Mouse (Mus musculus): Measurements from ENCODE around the gene Dlgap1.

The Dlgap1 gene

DNA sequence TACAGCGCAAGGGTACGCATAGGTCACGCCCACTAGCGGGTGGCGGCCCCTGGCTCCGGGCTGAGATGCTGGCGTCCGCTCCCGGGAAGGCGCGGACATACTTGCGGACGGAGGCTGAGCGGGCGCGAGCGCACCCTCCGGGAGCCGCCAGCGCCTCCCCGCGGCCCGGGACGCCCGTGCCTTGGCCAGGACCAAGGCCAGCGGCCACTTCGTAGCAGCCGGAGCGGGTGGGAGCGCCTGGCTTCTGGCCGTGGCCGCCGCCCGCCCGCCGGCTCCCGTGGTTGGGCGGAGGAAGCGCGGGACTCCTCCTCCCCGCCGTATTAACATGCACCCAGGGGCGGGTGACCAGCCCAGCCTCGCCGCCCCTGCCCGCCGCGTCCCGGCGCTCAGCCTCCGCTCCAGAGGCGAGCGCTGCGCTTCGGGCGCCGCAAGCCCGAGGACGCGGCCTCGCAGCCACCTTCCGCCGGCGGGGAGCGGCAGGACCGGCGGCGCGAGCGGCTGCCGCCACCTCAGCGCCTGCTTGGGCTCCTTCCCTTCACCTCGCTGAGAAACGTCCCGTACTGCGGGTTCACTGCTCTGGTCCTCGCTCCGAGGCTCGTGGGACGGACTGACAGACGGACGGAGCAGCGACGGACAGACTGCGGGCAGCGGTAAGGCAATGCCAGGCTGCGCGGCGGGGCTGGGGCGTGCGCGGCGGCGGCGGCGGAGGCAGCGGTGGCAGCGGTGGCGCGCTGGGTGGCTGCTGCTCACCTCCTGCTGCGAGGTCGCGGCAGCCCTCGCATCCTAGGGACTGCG, at the start of gene Dlgap1:
TSS of gene Dlgap1 (plus strand) at position 53 of the 795 bp plus-strand sequence.
- peak; percentile 72 to 77 for DNase-seq (ENCODE audit: low spot score in 2 of 2)

DNA sequence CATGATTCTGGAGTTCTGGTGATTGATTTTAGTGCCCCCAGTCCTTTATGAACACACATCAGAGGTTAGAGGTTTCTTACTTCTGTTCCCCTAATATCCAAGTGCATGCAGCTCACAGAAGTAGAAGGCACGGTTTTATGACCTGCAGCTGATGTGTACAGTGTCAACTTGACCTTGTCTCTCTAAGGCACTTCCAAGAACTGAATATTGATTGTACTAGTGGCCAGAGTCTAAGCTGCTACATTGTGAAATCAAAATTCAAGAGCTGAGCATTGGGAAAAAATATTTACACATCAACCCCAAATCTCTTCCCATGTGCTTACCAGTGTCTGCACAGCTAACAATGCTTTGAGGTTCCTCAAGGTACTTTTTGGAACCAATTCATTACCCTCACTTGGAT, 13.9 kb upstream of the Dlgap1 start:
- DNase-seq (ENCODE audit: low spot score in 2 of 2) = no peak

DNA sequence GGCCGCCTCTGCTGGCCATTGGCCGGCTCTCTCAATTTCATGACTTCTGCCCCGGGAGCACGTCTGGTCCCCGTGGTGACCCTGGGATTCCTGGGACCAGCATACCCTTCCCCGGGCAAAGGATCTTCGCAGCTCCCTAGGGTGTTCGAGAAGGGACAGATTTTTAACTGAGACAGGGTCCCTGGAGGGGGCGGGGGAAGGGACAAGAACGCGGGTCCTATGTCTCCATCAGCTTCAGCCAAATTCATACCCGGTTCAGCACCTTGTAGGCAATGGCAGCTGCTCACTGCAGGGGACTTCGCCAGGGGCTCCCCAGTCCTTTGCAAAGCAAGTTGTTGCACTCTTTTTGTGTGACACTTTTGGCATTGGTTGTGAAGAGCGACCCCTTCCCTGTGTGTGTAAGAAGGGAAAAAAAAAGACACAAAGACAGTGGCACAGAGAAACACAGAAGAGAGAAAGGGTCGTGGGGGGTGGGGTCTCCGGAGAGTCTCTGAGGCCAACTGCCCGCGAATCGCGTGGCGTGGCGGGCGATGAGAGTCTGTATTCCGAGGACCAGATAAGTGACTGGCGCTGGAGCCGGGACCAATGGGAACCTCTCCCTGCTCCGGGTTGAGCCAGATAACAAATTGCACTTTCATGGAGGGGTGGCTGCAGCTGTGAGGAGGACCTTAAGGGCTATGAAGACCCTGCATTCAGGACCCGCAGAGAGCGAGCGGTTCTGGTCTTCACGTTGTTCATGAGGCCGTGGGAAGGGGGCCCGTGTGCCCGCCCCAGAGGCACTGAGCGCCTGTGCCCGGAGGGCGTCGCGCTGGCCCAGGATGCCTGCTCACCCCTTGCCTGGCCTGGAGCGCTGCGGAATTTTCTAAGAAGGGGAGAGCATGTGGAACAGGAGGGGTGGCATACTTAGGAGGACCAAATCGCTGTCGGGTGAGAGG, 1.2 kb downstream of the Dlgap1 start:
- peak; percentile 44 for DNase-seq (ENCODE audit: low spot score in 2 of 2)

DNA sequence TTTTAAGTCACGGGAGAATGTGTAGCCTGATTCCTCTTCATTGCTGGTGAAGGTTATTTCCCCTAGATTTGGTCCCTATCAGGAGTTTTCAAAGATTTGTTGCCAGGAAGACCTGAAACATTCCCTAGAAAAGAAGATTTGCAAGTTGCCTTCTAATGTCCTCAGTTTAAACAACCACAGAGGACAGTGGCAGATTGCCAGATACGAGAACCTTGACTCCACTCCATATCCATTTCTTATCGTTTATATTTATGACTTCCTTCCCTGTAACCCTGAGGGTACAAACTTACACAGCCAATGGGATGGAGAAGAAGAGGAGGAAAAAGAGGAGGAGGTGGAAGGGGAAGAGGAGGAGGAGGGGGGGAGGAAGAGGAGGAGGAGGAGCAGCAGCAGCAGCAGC, 4.2 kb downstream of the Dlgap1 start:
- no peak for DNase-seq (ENCODE audit: low spot score in 2 of 2)

DNA sequence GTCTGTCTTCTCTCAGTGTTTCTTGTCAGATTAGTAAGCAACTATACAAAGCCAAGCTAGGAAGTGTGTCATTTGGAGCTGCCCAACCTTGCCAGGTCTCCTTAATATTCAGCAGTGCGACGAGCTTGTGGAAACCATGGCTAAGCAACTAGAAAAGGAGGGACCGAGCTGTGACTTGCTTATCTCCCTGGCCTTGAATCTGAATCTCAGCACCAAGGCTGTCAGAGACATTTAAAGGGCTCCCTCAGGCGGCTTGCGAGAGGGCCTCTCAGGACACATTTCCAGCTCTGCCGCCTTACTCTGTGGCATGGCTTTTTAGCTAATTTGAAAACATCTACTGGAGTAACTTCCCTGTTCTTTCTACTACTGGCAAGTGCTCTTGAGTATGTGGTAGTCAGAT, 5.1 kb downstream of the Dlgap1 start:
- peak; percentile 10 to 16 for DNase-seq (ENCODE audit: low spot score in 2 of 2)

DNA sequence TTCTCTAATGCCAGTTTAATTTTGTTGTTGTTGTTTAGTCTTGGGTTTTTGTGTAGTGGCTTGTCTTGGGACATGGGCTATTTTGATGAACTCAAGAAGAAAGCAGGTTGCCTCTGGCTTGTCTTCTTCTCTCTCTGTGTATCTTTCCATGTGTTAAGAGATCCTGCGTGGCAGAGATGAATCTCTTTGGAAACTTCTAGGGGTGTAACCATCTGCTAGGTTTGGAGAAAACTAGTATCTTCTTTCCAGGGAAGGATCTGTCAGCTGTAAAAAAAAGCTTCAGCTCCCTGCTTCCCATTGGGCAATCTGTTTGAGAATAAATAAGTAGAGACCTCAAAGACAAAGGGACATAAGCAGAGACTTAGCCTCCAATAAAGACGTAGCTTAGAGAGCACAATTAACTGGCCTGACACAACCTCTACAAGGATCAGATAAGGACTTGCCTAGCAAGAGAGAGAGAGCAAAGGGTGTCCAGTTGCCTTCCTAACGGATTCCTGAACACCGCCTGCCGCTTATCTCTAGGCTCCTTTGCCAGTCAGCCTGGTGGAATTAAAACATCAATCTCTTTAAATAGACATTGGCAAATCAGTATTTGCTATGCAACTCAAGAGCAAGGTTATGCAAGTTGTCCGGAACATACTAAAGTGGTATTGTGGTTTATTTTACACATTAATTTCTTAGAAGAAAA, 13.5 kb downstream of the Dlgap1 start:
- DNase-seq (ENCODE audit: low spot score in 2 of 2) = no peak

DNA sequence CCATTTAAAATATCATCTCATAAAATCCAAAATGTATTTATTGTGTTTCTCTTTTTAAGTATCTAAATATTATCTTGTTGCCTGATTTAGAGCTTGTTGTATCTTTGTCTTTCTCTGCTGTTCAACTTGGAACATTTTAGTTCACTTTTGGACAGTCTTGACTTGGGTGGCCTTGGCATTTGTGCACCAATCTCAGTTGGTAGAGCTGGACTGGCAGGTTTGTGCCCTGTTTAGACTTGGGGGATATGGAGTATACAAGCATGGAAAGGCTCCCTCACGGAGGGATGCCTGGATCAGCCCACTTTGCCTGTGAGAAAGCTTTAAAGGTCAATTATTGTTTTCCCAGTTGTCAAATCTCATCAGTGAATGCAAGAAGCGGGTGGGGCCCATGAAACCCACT, 27.5 kb downstream of the Dlgap1 start:
- DNase-seq (ENCODE audit: low spot score in 2 of 2) = no peak

DNA sequence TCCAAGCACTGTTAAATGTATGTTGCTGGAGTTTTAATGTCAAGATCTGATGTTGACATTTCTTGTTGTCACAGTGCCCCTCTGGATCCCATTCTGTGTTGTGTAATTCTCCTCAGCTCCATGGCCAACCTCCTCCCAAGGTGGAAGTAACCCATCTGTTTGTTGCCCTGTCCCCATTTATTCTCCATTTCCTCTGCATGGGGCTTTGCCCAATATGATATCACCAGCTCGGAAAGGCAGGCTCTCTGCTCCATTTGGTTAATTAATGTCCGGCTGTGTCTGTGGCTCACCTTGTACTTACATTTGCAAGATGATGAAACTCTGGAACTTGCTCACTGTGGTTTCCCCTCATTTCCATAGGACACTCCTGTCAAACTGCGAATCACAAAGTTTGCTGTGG, 33.2 kb downstream of the Dlgap1 start:
- no peak for DNase-seq (ENCODE audit: low spot score in 2 of 2)

DNA sequence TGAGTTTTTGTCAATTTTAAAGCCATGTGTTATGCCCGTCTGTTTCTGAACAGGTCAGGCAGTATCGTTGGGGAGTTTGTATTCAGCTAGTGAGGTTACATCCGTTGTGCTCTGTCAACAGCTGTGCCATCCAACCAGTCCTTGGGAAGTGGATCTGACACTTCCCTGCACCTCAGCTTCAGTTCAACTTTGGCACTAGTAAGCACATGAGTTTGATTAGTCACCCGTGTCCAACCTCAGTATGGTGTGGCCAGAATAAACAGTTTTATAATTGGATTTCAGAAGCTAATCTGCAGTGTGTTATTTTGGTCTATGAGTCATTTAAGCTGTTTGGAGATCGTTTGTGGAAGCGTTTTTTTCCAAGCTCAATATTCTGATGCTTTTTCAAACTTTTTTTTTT, 35.8 kb downstream of the Dlgap1 start:
- no peak for DNase-seq (ENCODE audit: low spot score in 2 of 2)

DNA sequence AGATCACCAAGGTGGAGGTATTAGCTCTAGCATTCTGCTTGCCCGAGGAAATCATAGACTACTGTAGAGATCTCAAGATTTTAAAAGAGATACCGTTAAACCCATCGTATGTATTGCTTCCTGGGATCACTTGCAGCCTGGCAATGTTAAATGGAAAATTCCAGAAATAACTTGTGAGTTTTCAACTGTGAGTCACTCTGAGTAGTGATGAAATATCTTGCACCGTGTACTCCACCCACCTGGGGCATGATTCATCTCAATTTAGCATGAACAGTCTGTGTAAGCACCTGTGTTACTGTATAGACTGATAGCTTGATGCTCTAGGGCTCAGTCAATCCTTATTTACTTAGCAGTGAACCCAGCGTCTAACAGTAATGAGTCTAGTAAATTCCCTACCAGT, 38.7 kb downstream of the Dlgap1 start:
- no peak for DNase-seq (ENCODE audit: low spot score in 2 of 2)

DNA sequence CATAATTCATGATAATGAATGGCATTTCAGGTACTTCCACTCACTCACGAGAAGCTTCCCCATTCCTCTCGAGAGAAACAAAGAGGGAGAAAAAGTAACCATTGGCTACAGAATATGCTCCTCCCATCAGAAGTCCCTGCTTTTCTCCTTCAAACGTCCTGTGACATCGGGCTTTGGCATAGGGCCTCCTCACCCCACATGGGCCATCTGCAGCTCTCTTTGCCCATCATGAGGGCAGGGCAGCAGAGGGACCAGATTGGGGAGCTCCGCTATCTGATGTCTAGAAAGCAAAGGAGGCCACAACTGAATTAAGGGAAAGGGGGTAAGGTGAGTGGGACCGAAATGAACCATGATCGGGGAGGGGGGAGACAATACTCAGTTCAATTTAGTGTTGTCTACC, 47.6 kb downstream of the Dlgap1 start:
- DNase-seq (ENCODE audit: low spot score in 2 of 2) = no peak

DNA sequence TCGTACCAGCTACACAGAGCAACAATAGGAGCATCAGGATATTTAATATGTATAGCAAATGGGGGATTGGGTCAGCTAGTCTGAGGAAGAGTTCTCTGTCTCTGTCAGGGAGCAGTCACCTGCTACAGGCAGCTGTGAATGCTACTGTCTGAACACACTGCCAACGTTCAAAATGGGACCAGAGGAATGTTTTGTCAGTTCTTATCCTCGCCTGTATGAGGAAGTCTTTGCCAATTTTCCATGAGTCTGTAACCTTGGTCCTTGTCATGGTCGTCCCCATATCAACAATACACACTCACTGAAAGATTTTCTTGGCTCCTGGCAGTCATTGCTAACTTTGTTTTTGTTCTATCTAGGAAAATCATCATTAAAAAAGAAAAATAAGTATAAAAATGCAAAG, 51.5 kb downstream of the Dlgap1 start:
- DNase-seq (ENCODE audit: low spot score in 2 of 2) = no peak

DNA sequence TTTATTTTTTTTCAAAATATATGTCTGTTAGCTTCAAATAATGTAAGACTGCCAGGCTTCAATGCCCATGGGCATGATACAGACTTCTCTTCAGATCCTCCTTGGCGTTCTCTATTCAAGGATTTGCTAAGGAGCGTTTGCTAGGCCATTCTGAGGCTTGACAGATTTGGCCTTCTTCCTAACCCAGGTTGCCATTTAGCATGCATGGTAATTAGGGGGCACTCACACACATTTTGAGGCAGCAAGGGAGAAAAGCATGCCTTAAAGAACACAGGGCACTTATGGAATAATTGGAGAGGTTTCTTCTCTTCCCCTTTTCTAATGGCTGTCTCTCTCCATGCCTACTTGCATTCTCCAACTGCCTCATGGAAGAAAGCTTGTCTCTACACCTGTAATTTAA, 53.7 kb downstream of the Dlgap1 start:
- DNase-seq (ENCODE audit: low spot score in 2 of 2) = no peak

DNA sequence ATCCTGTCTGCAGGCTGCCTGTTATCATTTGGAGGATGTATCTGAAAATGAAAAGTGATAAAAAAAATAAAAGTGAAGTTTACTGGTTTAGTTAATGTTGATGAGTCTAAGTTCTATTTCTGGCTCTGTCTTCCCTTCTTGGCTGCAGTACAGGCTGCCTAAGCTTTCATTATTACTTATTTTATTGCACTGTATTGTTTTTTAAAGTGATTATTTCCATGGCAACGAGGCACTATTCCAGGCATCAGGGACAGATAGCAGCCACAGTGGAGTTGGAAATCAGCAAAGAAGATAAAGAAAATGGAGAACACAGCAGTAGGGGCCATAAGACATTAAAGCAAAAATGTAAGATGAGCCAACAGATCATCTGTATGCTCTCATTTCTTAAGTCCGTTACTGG, 66.0 kb downstream of the Dlgap1 start:
- DNase-seq (ENCODE audit: low spot score in 2 of 2) = peak in 1 of 2 experiments; percentile 17

DNA sequence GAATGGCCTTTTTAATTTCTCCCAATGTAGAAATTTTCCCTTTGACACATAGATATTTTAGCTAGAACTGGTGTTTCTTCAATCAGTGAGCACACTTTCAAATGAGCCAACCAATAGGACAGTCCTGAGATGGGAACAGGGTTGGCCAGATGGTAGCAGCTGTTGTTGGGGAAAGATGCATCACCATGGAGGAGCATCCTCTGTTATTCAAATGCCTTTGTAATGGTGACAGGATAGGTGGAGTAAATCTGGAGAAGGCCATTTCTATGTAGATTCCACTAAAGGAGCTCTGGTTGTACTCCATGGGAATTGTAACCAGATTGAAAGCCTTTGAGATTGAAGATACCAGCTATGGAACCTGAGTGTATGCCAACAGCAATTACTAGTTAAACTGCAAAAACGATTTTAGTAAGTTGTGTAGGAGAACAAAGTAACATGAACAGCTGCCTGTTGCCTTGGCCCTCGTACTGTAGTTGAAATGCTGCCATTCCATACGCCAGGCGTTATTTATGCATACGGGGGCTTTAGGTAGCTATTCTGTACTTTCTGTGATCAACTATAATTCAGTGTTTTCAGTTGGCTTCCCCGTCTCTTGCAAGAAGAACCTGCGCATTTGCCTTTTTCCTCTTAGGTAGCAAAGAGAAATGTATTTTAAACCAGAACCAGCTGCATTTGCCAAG, 72.0 kb downstream of the Dlgap1 start:
- DNase-seq (ENCODE audit: low spot score in 2 of 2) = peak; percentile 28 to 58

DNA sequence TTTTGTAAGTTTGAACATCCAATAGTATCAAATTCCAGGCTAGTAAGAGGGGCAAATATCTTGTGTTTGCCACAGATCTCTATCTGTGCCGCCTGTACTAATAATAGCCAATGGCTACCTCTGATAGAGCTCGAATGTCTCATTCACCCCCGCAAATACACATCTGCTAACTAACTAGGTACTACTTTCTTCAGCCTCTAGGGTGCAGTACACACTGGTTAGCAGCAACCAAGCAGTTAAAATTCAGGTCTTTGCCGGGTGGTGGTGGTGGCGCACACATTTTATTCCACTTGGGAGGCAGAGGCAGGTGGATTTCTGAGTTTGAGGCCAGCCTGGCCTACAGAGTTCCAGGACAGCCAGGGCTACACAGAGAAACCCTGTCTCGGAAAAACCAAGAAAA, 99.4 kb downstream of the Dlgap1 start:
- DNase-seq (ENCODE audit: low spot score in 2 of 2) = no peak

DNA sequence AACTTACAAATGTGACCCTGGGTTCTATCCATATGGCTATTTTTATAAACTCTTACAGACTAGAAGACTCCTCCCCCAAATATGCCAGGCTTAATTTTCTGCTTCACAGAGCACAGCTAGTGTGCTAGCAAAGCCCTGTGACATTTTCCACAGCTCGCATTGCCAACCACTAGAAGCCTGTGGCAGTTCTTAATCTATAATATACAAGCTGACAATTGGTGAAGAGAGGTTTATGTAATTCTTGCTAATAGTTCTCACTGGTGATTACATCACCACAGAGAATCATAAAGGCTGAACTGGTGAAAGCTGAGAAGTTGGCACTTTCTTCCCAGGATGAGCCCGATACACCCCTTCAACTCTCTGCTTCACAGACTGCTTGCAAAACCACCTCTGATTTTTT, 103.2 kb downstream of the Dlgap1 start:
- DNase-seq (ENCODE audit: low spot score in 2 of 2) = no peak

DNA sequence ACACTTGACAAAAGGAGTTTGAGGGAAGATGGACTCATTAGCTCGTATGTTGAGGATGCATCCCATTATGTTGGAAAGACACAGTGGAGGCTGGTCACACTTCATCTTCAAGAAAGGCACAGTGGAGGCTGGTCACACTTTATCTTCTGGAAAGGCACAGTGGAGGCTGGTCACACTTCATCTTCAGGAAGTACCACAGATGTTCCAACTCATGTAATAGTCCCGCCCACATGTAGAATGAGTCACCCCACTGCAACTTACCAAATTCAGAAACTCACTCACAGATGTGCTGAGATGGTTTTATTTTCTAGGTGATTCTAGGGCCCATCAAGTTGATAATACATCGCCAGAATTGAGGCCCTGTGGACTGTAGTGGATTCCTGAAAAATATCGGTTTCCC, 119.3 kb downstream of the Dlgap1 start:
- no peak for DNase-seq (ENCODE audit: low spot score in 2 of 2)

DNA sequence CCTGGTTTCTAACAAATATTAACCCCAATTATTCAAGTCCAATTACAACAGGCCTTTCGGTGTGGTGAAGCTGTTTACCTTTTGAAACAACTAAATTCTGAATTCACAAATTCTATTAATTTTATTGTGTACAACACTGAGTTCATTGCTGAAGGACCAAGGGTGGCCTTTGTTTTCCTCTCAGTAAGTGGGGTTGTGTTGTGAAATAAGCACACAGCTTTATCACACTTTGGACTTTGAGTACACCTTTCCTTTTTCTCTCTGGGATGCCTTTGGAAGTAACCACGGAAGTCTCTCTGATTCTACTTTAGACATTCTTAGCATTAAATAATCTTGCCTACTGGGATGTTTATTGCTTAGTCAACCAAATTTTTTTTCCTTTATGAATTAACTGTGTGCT, 121.9 kb downstream of the Dlgap1 start:
- no peak for DNase-seq (ENCODE audit: low spot score in 2 of 2)

DNA sequence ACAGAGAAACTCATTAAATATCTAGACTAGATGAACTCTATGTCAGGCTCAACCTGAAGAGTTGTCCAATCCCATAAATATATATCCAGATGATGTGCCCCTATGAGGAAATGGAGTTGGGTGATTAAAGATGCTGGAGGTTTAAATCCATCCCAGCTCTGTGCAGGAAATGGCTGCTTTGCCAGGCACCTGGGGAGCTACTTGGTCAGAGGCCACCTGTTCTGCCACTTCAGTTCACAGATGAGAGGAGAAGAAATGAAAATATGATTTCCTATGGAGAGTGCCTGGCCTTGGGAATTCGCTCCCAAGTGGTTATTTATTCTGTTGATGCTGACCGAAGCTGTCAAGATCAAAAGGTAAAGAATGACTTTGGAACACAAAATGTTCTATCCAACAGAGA, 160.3 kb downstream of the Dlgap1 start:
- no peak for DNase-seq (ENCODE audit: low spot score in 2 of 2)

DNA sequence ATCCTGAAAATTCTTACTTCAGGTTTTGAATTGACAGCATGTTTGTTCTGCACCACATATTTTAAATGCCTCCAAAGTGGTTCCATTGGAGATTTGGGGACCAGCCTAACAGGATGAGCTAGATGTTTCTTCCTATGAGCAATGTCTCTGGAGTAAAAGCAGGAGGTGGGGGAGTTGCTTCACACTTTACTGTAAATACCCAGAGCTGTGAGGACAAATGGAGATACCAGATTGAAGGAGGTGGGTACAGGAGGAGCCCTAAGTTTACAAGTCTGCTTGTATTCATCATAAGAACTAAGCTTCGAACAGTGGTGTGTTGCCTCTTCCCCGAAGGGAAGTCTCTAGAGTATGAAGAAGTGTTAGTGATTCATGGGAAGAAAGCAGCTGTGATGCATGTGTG, 201.0 kb downstream of the Dlgap1 start:
- DNase-seq (ENCODE audit: low spot score in 2 of 2) = peak in 1 of 2 experiments; percentile 33
